Mouse (Mus musculus): ENCODE data around the gene Herc6.

The Herc6 gene

GRCm38 (mm10) chr6:57570170-57570974, 10.4 kb upstream of the Herc6 start:
- in situ Hi-C loops (cut with MseI, MboI), result loop anchor here in 1 of 2 experiments (25.0 kb wide), 1 partner anchor 133 kb away; the partner anchor contains the start of gene Vmn1r20

GRCm38 (mm10) chr6:57571587-57571986, 9.2 kb upstream of the Herc6 start:
- in situ Hi-C loops (cut with MseI, MboI), result loop anchor here in 1 of 2 experiments (25.0 kb wide), 1 partner anchor 134 kb away; the partner anchor contains the start of gene Vmn1r20

GRCm38 (mm10) chr6:57581595-57581994, 795 bp downstream of the Herc6 start:
- in situ Hi-C loops (cut with MseI, MboI), result no loop called here

- in situ Hi-C loops (cut with MseI, MboI), result no loop called here
Measured at GRCm38 (mm10) chr6:57582356-57582755, 1.6 kb downstream of the Herc6 start.

GRCm38 (mm10) chr6:57605546-57606307, 24.9 kb downstream of the Herc6 start:
- in situ Hi-C loops (cut with MseI, MboI), result no loop called here

- in situ Hi-C loops (cut with MseI, MboI), result no loop called here
Measured at GRCm38 (mm10) chr6:57607999-57608398, 27.2 kb downstream of the Herc6 start.

- in situ Hi-C loops (cut with MseI, MboI), result no loop called here
Measured at GRCm38 (mm10) chr6:57609631-57610030, 28.8 kb downstream of the Herc6 start.

- in situ Hi-C loops (cut with MseI, MboI), result no loop called here
Measured at GRCm38 (mm10) chr6:57615788-57616187, 35.0 kb downstream of the Herc6 start.

GRCm38 (mm10) chr6:57639531-57639930, 58.7 kb downstream of the Herc6 start:
- in situ Hi-C loops (cut with MseI, MboI), result no loop called here

- in situ Hi-C loops (cut with MseI, MboI), result no loop called here
Measured at GRCm38 (mm10) chr6:57641789-57642188, 61.0 kb downstream of the Herc6 start.

GRCm38 (mm10) chr6:57647256-57647655, 66.5 kb downstream of the Herc6 start:
- in situ Hi-C loops (cut with MseI, MboI), result no loop called here

- in situ Hi-C loops (cut with MseI, MboI), result no loop called here
Measured at GRCm38 (mm10) chr6:57661295-57661694, 80.5 kb downstream of the Herc6 start.

GRCm38 (mm10) chr6:57684156-57684555, 103.4 kb downstream of the Herc6 start:
- in situ Hi-C loops (cut with MseI, MboI), result no loop called here

GRCm38 (mm10) chr6:57691467-57692261, 110.9 kb downstream of the Herc6 start, which contains the start of gene Pyurf:
Gene Pyurf, minus strand, starts transcription at chr6:57692078.
- in situ Hi-C loops (cut with MseI, MboI), result no loop called here

GRCm38 (mm10) chr6:57693116-57693515, 112.3 kb downstream of the Herc6 start:
- in situ Hi-C loops (cut with MseI, MboI), result no loop called here

- in situ Hi-C loops (cut with MseI, MboI), result no loop called here
Measured at GRCm38 (mm10) chr6:57701686-57702085, 120.9 kb downstream of the Herc6 start.

- in situ Hi-C loops (cut with MseI, MboI), result no loop called here
Measured at GRCm38 (mm10) chr6:57702376-57702742, 121.6 kb downstream of the Herc6 start, which contains the start of gene Lancl2. Gene Lancl2, plus strand, starts transcription at chr6:57702540.

- in situ Hi-C loops (cut with MseI, MboI), result no loop called here
Measured at GRCm38 (mm10) chr6:57702743-57703499, 122.1 kb downstream of the Herc6 start.

- in situ Hi-C loops (cut with MseI, MboI), result no loop called here
Measured at GRCm38 (mm10) chr6:57703703-57704102, 122.9 kb downstream of the Herc6 start.

- in situ Hi-C loops (cut with MseI, MboI), result no loop called here
Measured at GRCm38 (mm10) chr6:57706721-57707120, 125.9 kb downstream of the Herc6 start.

- in situ Hi-C loops (cut with MseI, MboI), result no loop called here
Measured at GRCm38 (mm10) chr6:57711726-57712125, 130.9 kb downstream of the Herc6 start.

All from mouse trophoblast stem cell (cell line).